Mouse (Mus musculus): Measurements from ENCODE around the gene Sipa1l1. TPM values are rescaled to one million over a fixed set of nuclear protein-coding genes. Genes with fewer than 3 reads are reported as not detected.
A peak's percentile ranks its signal among the peaks of the same experiment; 100 is the strongest.

Sipa1l1 gene
- polyA plus RNA-seq (2012; rRNA removed) = 16.1 and 24.5 TPM in 2 replicates

DNA sequence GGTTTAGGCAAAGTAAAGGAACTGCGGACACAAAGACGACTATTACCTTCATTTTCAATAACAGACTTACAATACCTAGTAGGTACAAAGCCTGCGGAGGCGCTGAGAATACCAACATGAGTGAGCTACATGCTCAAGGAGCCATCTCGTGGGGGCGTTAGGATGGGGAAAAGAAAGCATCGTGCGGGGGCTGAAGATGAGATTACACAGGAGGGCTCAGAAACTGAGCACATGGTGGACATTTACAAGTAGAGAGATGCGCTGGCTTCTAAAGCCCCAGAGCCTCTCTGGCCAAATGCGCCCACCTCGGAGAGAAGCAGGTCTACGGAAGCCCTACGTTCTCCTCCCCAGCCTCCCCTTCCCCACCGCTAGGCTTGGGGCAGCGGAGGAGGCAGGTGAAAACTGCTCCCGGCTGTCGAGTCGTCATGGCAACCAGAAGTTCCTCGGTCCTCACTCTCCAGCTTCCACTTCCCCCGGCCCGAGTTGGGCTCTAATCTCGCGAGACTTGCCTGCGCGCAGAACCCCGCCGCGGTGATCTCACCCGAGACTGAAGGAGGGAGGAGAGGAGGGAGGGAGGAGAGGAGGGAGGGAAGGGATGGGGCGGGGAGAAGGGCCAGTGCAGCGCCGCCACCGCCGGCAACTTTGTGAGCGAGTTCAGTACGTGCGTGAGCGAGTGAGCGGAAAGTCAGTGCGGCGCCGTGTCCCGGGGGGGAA, at the start of gene Sipa1l1:
Gene Sipa1l1 (plus strand): TSS at position 501 of the 714 bp plus-strand sequence.
- WGBS = 2% methylated on average over 40 of the region's 43 CpGs
- DNase-seq (ENCODE audit: low read depth, low spot score) = no peak

DNA sequence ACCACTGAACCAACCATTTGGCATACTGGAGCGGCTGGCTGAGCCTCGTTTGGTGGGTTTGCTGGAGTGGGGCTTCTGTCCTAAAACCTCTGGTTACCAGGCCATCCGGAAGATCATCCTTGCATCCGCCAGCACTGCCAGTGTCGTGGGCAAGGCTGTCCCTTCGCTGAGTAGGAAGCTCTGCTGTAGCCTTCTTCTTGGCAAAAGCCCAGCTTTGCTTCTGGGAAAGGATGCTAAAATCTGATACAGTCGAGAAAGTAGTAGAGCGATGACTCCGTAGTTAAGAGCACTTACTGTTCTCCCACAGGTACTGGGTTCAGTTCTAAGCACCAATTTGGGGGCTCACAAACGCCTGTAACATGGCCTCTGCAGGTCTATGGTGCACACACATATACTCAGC, 47.2 kb upstream of the Sipa1l1 start:
- WGBS = 29% methylated on average over 10 of the region's 10 CpGs
- DNase-seq (ENCODE audit: low read depth, low spot score) = no peak

DNA sequence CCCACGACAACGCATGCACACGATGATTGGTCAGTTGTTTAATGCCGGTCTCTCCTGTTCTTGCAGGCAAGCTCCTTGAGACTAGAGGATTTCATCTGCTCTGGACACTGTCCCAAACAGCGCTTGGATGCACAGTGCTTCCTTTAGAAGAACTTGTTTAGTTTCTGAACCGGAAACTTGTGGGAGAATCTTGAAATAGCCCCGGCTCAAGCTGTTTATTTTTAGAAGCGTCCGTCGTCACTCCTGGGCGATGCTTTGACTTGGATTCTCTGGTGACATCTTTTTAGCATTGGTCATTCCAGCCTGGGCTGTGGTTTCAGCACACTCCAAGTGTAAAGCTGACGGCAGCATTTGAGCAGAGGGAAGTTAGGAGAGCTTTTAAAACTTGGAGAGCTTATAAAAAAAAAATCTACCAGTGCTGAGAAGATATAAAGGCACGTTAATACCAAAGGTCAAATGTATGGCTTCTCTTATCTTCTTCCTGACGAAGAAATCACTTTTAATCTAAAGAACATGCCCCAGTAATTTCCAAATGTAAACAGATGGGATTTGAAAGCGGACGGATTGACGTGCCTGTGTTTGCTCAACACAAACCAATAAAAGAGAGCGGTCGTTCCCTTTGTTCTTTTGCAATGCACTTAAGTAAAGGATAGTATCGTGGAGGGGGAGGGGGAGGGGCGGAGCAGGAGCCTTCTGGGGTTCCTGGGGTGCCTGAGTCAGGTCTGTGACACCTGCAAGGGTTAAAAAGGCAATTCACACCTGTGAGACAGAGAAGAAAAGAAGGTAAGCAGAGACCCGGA, 46.5 kb upstream of the Sipa1l1 start:
- peak; percentile 58 for DNase-seq (ENCODE audit: low read depth, low spot score)

DNA sequence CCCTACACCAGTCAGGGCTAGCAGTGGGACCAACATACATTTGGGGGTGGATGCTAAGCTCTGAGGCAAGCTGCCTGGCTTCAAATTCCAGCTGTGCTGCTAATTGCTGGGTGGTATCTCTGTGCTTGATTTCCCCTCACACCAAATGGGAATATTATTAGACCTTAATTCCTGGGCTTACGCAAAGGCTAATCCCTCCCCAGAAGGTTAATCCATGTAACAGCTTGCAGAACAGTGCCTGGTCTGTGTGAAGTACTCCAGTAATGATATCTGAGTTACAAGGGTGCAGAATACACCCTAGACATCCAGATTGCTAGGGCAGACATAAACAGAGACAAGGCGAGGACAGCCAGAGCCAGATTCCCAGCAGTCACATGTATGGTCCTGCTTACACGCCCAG, 42.3 kb upstream of the Sipa1l1 start:
- DNase-seq (ENCODE audit: low read depth, low spot score) = no peak
- 77% methylated on average over 3 of the region's 3 CpGs for WGBS

More for the DNA sequence above, 46.5 kb upstream of the Sipa1l1 start:
- 2% methylated on average over 22 of the region's 22 CpGs for WGBS

DNA sequence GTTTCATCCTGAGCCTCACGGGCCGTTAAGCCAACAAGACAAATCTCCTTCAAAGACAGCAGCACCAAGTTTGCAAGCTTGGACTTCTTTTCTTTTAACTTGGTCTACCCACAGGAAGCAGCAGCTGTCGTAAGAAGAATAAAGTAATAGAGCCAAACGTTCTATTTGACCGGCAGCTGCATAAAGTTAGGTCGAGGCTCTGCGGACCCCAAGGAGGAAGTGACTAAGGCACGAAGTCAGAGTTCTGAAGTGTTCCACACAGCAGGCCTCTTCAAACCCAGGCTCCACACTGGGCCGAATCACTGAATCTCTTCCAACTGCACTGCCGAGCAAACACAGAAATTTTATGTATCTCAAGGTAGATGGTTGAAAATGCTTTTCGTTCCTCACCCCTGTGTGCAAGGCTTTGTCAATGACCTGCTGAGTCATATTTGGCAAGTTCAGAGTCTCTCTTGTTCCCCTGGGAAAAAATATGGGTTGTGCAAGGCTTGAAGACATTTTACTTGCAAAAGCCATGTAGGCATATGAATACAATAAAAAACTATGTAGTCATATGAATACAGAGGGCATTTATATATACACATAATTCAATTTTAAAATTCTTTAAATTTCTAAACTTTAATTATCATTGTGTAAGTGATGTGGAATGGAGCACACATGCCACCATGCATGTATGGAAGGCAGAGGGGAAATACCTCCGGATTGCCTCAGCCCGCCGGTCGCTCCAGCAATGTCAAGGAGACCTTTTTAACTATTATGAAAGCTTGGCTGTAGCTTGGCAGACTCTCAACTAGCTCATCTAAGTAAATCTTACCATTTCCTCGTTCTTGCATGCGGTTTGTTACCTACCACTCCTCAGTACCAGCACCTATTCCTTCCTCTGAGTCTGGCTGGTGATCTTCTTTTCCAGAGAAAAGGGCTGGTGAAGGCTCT, 29.6 kb upstream of the Sipa1l1 start:
- 81% methylated on average over 17 of the region's 17 CpGs for WGBS
- no peak for DNase-seq (ENCODE audit: low read depth, low spot score)

DNA sequence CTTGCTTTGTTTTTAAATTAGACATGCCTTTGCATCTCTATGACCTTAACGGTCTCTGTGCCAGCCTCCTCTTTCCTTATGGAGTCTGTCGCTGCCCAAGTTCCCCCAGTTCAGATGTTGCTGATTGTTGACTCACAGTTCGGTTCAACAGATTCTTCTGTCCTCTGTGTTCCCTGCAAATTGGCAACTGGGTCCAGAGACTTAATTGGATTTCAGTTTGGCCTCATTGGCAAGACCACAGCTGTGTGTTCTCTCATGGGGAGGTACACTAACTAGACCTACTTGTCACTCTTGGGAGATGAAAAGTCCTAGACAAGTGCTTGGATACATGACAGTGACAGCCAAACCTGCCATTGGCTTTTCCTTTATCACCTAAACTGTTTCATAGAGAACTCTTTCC, 25.7 kb upstream of the Sipa1l1 start:
- no peak for DNase-seq (ENCODE audit: low read depth, low spot score)
- WGBS = 91% methylated on average over 3 of the region's 3 CpGs

DNA sequence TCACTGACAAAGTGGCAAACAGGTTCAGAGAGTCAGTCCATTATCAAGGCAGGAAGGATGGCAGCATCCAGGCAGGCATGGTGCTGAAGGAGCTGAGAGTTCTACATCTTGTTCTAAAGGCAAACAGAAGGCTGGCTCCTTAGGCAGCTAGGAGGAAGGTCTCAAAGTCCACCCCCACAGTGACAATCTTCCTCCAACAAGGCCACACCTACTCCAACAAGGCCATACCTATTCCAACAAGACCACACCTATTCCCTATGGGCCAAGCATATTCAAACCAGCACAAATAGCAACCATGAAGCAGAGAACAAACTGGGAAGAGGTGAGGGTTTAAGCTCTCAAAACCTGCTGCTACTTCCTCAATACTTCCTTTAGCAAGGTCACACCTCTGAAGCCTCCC, 23.9 kb upstream of the Sipa1l1 start:
- no peak for DNase-seq (ENCODE audit: low read depth, low spot score)

DNA sequence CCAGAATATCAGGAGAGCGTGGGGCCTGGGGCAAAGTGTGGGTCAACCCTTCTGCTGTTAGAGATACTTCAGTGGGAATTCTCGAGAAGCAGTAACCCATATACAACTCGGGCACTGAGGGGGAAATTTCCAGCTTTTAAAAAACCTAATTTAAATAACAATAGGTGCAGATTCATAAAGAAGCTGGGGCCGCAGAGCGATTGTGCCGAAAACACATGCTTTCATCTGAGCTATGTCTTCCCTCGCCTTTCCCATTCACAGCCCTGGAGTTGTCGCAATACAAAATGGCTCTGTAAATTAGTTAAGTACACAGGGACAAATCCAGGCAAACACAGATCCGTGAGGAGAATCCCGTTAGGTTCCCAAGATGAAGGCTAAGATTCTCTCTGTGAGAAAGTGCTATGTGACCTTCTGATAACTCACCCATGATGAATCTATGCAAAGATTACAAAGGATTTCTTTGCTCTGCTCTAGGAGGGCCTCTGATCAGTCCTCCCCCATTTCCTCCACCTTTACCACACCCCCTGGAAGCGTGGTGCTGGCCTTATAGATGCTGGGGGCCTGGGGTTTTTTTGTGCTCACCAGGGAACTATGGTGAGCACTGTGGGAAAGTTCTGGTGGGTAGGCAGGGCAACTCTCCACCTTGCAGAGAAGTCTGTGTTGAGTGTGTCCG, 22.0 kb upstream of the Sipa1l1 start:
- no peak for DNase-seq (ENCODE audit: low read depth, low spot score)
- 91% methylated on average over 12 of the region's 12 CpGs for WGBS

DNA sequence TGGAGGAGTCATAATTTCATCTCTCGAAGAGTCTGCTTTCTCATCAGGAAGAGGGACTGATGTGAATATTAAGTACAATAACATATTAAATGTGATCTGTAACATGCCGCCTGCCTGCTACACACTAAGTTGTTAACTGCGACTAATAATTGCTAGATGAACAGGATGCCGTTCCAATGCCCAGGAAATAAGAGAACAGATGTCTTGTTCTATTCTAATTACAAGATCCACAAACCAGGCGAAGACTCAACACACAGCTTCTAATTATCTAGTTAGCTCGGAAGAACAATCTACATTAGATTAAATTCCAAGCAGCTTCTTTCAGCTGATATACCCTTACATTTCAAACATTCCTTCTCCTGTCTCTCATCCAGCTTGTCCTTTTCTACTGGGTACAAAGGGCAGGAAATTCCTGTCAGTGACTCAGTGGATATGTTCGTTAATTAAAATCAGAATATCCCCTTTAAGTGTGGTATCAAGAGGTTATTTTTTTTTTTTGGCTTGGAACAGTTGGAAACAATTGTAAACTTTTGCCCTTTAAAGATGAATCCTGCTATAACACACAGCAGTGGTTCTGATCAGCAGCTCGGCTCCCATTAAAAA, 20.7 kb upstream of the Sipa1l1 start:
- 90% methylated on average over 8 of the region's 8 CpGs for WGBS
- no peak for DNase-seq (ENCODE audit: low read depth, low spot score)

DNA sequence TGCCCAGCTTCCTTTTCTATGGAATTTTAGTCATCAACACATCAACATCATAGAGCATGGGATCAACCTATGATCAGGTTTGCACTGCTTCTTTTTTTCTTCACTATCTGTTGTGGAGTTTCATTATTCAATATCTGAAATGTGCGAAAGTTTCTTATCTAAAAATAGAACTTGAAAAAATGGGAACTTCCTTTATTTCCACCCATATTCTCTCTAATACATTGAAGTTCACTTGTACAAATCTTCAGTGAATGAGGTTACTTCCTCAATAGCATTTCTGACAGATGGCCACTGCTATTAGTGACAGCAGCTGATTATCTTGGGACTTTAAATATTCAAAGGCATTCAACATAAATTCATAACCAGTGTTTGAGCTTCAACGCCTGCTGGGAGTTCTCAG, 18.1 kb upstream of the Sipa1l1 start:
- WGBS = 74% methylated on average over 2 of the region's 2 CpGs
- DNase-seq (ENCODE audit: low read depth, low spot score) = no peak

DNA sequence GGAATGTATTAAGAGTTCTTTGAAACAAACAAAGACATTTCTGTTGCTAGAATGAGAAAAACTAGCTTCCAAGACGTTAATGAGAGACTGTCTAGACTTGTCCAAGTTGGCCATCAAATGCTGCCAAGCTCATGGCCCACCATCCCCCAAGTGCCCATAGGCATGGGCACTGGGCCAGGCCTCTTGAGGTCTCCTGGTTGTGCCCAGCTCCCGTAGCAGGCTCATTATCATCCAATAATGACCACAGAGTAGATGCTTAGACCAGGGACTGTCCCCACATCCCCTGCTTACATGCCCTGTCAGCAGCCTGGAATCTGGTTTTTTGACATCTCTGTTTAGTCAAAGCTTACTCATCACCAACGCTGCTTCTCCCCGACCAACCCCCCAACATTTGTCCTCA, 14.6 kb upstream of the Sipa1l1 start:
- DNase-seq (ENCODE audit: low read depth, low spot score) = no peak
- 79% methylated on average over 4 of the region's 4 CpGs for WGBS

DNA sequence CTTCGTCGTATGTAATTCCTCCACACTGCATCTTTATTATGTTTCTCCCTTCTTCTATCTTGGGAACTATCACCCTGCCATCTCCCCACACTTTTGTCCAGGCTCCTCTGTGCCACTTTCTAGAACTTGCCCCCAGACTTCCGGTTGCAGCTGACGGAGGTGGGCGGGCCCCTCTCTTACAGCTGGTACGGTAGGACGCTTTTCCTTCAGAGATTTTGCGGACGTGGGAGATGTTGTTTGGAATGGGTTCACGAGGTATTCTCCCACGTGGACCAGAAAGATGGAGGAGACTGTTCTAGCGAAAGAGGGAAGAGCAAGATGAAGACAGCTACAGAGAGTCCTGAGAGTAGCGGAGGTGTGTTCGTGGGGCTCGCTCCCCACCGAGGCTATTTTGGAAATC, 10.6 kb upstream of the Sipa1l1 start:
- 96% methylated on average over 16 of the region's 16 CpGs for WGBS
- no peak for DNase-seq (ENCODE audit: low read depth, low spot score)

DNA sequence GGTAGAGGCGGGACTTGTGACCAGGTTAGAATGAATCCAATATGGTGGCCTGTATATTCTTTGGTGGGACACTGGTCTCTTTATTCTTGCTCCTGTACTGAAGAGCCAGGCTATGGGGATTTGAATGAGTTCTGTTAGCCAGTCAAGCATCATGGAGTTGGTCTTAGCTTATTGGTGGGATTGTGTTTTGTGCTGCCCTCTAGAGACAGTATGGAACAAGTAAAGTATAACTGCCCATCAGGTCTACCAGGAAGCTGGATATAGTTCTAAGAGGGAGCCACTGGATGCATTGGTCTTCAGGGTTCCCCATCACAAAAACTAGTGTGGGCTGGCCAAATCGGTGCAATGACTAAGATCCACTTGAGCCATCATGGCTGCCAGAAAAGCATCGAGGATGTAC, 9.7 kb upstream of the Sipa1l1 start:
- no peak for DNase-seq (ENCODE audit: low read depth, low spot score)
- 96% methylated on average over 3 of the region's 3 CpGs for WGBS

DNA sequence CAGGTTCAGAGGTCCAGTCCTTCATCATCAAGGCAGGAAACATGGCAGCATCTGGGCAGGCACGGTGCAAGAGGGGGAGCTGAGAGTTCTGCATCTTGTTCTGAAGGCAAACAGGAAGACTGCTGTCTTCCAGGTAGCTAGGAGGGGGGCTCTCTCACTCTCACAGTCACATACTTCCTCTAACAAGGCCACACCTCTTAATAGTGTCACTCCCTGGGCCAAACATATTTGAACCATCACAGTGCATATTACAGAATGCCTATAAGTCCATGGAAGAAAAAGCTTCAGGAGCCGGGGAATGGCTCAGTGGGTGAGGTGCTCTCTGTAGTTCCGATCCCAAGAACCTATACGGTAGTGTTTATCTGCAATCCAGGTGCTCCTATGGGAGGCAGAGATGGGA, 3.5 kb upstream of the Sipa1l1 start:
- 31% methylated on average over 4 of the region's 4 CpGs for WGBS

DNA sequence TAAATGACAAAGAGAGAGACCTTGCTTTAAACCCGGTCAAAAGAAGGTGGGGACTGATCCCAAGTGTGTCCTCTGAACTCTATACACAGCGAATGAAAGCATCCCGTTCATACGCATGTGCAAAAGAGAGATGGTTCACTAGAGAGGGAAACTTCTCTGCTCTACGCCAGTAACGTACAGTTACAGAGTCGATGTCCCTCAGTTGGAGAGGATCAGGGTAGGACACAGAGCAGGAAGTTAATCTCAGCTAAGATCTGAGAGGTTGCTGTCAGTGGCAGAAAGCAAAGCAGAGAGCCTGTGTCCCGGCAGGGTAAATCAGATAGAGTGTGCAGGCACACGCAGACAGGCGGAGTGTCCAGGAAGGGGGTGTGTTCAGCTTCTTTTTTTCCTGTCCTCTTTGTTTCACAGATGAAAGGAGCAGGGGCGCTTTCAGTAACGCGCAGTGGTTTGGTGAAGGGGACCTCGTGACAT, 3.0 kb upstream of the Sipa1l1 start:
- WGBS = 9% methylated on average over 14 of the region's 14 CpGs

More for the DNA sequence above, 3.5 kb upstream of the Sipa1l1 start:
- no peak for DNase-seq (ENCODE audit: low read depth, low spot score)

DNA sequence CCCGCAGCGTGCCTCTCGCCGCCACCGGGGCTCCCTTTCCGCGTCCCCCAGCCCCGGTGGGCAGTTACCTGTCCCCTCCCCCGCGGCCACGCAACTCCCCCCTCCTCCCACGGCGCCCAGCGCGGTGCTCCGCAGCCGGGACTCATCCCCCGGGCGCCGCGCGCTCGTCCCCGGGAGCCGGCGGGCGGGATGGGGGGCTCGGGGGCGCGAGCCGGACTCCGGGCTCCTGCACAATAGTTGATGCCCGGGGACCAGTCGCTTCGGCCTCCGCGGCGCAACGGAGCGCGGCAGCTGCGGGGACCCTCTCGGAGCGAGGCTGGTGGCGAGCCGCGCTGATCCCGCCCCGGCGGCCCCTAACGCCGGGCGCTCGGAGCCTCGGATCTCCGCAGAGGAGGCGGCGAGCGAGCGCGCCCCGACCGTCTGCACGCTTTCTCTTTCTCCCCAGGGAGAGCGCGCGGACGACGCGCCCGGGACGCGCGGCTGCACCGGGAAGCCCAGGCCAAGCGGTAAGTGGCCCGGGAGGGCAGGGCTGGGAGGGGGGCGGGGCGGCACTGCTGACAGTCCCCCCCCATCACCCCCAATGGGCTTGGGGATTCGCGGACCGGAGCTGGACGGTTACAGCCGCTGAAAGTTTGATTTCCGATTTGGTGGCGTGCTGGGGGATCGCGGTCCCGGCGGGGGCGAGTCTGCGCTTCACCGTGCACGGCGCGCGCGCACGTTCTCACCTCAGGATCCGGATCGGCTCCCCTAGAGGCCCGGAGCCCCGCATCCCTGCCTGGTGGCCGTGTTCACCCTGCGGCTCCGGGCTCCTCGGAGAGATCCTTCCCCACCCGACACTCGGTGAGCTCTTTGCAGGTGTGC, 681 bp downstream of the Sipa1l1 start:
- 1% methylated on average over 101 of the region's 109 CpGs for WGBS
- DNase-seq (ENCODE audit: low read depth, low spot score) = no peak

More for the DNA sequence above, 3.0 kb upstream of the Sipa1l1 start:
- no peak for DNase-seq (ENCODE audit: low read depth, low spot score)

DNA sequence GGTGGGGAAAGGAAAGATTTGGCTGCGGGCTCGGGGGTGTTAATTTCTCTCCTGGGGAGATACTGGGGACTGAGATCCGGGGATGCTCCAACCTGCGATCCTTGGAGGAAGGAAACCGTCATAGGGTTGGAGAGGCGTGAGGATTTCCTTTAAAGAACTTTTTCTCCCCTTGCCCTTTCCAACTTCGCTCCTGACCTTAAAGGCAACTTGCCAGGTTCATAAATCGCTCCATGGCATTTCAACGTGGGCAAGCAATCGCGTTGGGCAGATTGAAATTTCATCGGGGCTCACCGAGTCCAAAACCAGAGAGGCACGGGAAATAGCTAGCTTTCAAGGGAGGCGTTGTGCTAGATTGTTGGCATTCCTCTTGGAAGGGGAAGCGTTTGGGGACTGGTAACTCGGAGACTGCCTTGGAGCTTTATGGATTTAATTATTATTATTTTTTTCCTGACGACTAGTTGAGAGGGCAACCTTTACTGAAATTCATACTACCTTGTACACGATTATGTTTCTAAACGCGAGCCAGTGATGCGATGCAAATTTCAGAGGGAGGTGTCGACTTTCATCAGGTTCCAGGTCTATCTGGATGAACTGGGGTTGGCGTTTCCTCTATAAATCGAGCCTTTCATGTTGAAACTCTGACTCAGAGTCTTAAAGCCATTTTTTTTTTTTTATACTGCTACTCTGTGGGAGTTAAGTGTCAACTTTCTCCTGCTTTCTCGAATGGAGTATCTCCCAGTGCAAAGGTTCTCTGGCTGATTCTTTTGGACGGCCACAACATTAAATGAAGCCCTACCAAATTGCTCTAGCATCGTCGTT, 1.6 kb downstream of the Sipa1l1 start:
- 2% methylated on average over 29 of the region's 29 CpGs for WGBS
- DNase-seq (ENCODE audit: low read depth, low spot score) = no peak

Measured in large intestine, adult 2 months (tissue).